Mouse (Mus musculus) T-cell, adult 2 months (primary cell): ENCODE measurements around the gene Olfr598.
"Not testable (repeated sequence)": the region's sequence is repeated elsewhere in the genome, so short reads cannot be mapped to it uniquely, and the experiment has no call there.

Source experiments
- DNase-seq: peaks from one replicate; pipeline ENCODE4 v3.0.0; 2022; ENCODE audit warnings: low spot score

Gene Olfr598

DNA sequence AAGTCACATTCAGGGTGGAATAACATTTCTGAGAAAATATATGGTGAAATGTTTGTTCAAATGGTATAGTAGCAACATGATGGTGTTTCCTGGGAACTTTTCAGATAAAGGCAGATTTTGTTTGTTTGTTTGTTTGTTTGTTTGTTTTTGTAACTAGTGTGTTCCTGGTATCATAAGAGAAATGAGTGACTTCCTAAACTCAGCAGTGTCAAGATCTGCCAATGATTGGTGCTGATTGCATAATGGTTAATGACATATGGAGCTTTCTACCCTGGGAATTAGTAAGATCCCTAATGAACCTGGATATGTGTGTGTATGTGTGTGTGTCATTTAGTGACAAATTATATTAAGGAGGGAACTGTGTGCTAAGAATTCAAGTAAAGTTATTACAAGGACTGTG lies at the start of gene Olfr598:
Olfr598 (plus strand) TSS at position 301 of the 400 bp plus-strand sequence.
- no peak for DNase-seq

GRCm38 (mm10) chr7:103305348-103305747 lies 18.0 kb upstream of the Olfr598 start, which contains the start of gene Olfr596:
Olfr596 (plus strand) TSS chr7:103305648.
- not testable (repeated sequence) for DNase-seq

GRCm38 (mm10) chr7:103316015-103316414 lies 7.4 kb upstream of the Olfr598 start, which contains the start of gene Olfr597:
Olfr597 (plus strand) TSS chr7:103316315.
- not testable (repeated sequence) for DNase-seq

DNA sequence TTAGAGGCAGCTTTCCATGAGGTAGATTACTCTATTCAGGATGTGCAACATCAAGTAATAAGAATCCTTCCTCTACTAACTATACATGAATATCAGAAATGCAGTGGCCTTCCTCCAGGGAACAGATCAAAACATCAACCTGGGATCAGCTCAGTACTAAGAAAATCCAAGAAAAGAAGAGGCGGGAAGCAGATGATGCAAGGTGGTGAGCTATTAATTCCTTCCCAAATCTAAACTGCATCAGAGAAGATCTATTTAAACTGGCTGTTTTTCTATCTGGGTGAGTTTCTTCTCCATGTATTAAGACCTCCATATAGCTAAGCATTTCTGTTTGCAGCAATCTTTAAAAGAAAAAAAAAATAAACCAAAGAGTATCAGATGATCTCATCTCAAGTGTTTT lies 12.2 kb downstream of the Olfr598 start, which contains the start of gene Olfr599:
Olfr599 (plus strand) TSS at position 301 of the 400 bp plus-strand sequence.
- no peak for DNase-seq

GRCm38 (mm10) chr7:103349569-103349968 lies 26.2 kb downstream of the Olfr598 start, which contains the start of gene Olfr600:
Olfr600 (minus strand) TSS chr7:103349669.
- no peak for DNase-seq

GRCm38 (mm10) chr7:103362555-103362954 lies 39.2 kb downstream of the Olfr598 start, which contains the start of gene Olfr601:
Olfr601 (minus strand) TSS chr7:103362655.
- no peak for DNase-seq
